Mouse (Mus musculus): ENCODE measurements around the gene Zer1. TPM values are rescaled to one million over a fixed set of nuclear protein-coding genes. Genes with fewer than 3 reads are reported as not detected.

Zer1 gene
- polyA plus RNA-seq, 1 experiment from 2014 or later, result 17.7 TPM

DNA sequence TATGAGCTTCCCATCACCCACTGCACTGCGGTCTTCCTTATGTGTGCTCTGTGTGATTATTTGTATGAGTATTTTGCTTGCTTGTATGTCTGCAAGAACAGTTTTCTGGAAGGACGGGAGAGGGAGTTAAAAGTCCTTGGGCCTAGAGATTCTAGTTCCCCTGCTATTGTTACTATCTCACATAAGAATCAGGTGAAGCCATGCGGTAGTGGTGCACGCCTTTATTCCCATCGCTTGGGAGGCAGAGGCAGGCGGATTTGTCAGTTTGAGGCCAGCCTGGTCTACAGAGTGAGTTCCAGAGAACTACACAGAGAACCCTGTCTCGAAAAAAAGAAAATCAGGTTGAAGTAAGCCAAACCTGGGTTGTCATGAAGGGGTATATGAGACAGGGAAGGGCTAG lies 51.5 kb downstream of the Zer1 start:
- peaks cover 18% of the 10 kb centered on the region for H3K4me1 ChIP-seq
- no peak overlapping the region for H3K4me2 ChIP-seq
- WGBS, result 76% methylated on average over 7 of the region's 7 CpGs
- H3K27ac ChIP-seq, result no peak overlapping the region
- no peaks in the 10 kb centered on the region for H3K27me3 ChIP-seq (replicated peaks)
- no peaks in the 10 kb centered on the region for H3K9me3 ChIP-seq
- no peak for ATAC-seq (replicated peaks)
- H3K36me3 ChIP-seq (replicated peaks), result peaks cover 29% of the 10 kb centered on the region
- no peak overlapping the region for H3K4me3 ChIP-seq
- no peak overlapping the region for H3K9ac ChIP-seq

DNA sequence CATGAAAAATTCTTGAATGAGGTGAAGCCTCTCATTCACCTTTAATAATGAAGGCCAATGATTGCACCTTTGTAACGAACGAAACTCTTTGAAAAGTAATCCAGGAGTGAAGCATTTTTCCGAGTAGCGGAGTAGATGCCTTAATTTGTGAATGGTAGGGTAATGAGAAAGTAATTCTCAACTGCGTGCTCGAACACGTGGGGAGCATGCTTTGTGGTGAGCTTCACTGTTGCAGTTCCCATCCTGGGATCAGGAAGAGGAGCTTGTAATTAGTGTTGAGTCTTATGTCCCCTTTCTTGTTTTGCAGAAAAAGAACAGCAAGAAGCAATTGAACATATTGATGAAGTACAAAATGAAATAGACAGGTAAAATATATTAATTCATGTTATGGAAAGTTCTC lies 56.4 kb downstream of the Zer1 start:
- Histone ChIP-seq H3K9me3 (no peaks in the 10 kb centered on the region), H3K27me3 (replicated peaks) (no peaks in the 10 kb centered on the region), H3K4me3 (peak overlapping the region; percentile 71), H3K4me1 (peaks cover 24% of the 10 kb centered on the region), H3K36me3 (replicated peaks) (peaks cover 29% of the 10 kb centered on the region), H3K27ac (no peak overlapping the region), H3K9ac (peak overlapping the region; percentile 96), H3K4me2 (peak overlapping the region; percentile 60)
- WGBS, result 17% methylated on average over 7 of the region's 7 CpGs
- ATAC-seq (replicated peaks), result no peak

- Histone ChIP-seq H3K27ac (peak overlapping the region; percentile 99), H3K4me3 (peak overlapping the region; percentile 71), H3K27me3 (replicated peaks) (no peaks in the 10 kb centered on the region), H3K9me3 (no peaks in the 10 kb centered on the region), H3K36me3 (replicated peaks) (peaks cover 24% of the 10 kb centered on the region), H3K4me2 (peak overlapping the region; percentile 60), H3K9ac (peak overlapping the region; percentile 96), H3K4me1 (peaks cover 31% of the 10 kb centered on the region)
- WGBS, result under 1% methylated on average over 59 of the region's 69 CpGs
- ATAC-seq (replicated peaks), result peak; percentile 40
These were observed 57.1 kb downstream of the Zer1 start for GRCm38 (mm10) chr2:30067031-30067888.

DNA sequence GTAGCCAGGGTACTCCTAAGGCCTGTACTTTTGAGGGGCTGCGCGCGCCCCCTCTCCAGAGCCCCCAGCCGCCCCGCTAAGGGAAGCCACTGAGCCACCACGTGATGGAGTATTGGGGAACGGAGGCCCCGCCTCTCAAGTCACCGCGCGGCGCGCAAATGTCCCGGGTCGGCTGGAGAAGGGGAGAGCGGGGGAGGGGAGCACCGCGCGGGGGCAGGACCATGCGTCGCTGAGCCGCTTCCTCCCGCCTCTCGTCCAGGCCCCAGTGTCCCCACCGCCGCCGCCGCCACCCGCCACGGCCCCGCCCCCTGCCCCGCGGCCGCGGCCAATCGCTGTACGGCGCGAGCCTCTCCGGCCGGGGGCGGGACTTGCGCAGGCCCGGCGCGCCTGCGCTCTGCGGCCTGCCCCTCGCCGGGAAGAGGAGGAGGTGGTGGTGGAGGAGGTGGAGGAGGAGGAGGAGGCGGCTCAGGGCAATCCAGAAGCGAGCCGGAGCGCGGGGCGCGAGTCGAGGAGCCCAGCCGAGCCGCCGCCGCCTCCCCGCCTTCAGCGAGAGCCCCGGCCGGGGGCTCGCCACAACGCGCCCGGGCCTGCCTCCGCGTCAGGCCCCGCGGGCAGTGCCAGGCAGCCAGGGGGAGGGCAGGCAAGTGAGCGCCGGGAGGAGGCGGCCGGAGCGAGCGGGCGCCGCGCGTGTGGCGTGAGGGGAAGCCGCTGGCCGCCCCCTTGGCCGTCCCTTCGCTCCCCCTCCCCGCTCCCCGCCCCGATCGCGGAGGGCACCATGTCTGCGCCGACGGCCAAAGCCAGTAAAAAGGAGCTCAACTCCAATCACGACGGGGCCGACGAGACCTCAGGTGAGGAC lies 58.1 kb downstream of the Zer1 start:
- peaks cover 22% of the 10 kb centered on the region for H3K36me3 ChIP-seq (replicated peaks)
- H3K4me3 ChIP-seq, result peak overlapping the region; percentile 71
- WGBS, result under 1% methylated on average over 46 of the region's 101 CpGs
- H3K9ac ChIP-seq, result peak overlapping the region; percentile 96
- H3K4me1 ChIP-seq, result peaks cover 38% of the 10 kb centered on the region
- peak overlapping the region; percentile 77 for H3K4me2 ChIP-seq
- H3K9me3 ChIP-seq, result no peaks in the 10 kb centered on the region
- H3K27me3 ChIP-seq (replicated peaks), result no peaks in the 10 kb centered on the region
- peak overlapping the region; percentile 99 for H3K27ac ChIP-seq
- peak; percentile 94 for ATAC-seq (replicated peaks)

GRCm38 (mm10) chr2:30064298-30064697 lies 60.1 kb downstream of the Zer1 start:
- H3K4me1 ChIP-seq, result peaks cover 38% of the 10 kb centered on the region
- no peak overlapping the region for H3K4me2 ChIP-seq
- 40% methylated on average over 3 of the region's 3 CpGs for WGBS

DNA sequence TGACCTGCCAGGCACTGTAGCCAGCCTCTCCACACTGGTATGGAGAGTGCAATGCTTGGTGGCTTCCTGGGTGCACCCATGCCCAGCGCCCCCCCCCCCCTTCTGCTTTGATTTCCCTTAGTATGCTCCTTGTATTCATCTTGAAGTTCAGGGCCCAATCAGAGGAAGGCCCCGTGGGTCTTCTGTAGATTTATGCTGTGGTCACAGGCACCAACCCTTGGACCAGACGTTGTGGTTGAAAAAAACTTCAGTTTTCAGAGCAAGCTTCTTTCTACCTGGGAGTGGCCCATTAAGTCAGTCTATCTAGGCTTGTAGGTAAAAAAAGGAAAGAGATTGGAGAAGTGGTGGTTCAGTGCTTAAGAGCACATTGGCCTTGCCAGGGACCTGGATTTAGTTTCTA lies 60.6 kb downstream of the Zer1 start:
- no peak overlapping the region for H3K9ac ChIP-seq
- H3K9me3 ChIP-seq, result no peaks in the 10 kb centered on the region
- H3K4me1 ChIP-seq, result peaks cover 38% of the 10 kb centered on the region
- H3K36me3 ChIP-seq (replicated peaks), result peaks cover 4% of the 10 kb centered on the region
- WGBS, result 11% methylated on average over 3 of the region's 3 CpGs
- no peak overlapping the region for H3K4me3 ChIP-seq
- peak overlapping the region; percentile 97; the same call in 1 of the 2 replicates for H3K4me2 ChIP-seq
- no peak for ATAC-seq (replicated peaks)
- H3K27me3 ChIP-seq (replicated peaks), result no peaks in the 10 kb centered on the region
- H3K27ac ChIP-seq, result no peak overlapping the region

More at GRCm38 (mm10) chr2:30064298-30064697, 60.1 kb downstream of the Zer1 start:
- Histone ChIP-seq H3K4me3 (no peak overlapping the region), H3K9ac (no peak overlapping the region), H3K27ac (no peak overlapping the region), H3K27me3 (replicated peaks) (no peaks in the 10 kb centered on the region), H3K36me3 (replicated peaks) (peaks cover 9% of the 10 kb centered on the region), H3K9me3 (no peaks in the 10 kb centered on the region)
- ATAC-seq (replicated peaks), result no peak

- Histone ChIP-seq H3K4me2 (peak overlapping the region; percentile 97), H3K27ac (peak overlapping the region; percentile 57)
- WGBS, result 5% methylated on average over 8 of the region's 8 CpGs
These were observed 61.1 kb downstream of the Zer1 start for GRCm38 (mm10) chr2:30063235-30063634.

DNA sequence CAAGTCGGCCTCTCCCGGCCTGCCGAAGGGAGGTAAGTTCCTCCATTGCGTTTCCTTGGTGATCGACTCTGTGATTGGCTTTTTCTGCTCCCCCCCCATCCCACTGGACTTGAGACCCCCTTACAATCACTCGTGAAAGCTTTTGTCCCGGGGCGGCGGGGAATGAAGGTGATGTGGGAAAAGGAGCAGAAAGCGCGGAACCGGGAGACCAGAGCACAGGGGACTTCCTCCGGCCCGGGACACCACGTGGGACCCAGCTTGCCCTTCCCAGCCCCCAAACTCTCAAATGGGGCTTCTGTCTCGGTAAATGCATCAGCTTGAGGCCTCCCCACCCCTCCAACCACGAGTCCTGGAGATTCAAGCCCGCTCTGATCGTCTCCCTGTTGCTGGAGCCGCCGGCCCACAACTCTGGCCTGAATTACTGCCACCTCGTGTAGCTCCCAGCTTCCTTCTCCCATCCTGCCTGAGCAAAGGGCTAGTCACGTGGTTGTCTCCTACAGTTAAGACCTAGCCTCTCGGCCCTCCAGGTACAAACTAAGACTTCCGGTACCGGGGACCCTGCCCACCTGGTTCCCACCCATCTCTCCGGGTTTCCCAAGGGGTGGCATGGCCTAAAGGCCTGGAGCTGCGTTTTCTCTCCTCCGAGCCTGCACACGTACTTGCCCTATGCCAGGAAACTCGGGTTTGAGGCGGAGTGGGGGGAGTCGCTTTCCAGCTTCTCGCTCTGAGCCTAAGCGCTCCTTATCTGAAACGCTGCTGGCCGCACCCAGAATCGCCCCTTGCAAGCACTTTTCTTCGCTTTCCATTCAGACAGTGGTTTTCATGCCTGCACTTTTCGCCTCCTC lies 61.9 kb downstream of the Zer1 start:
- peak overlapping the region; percentile 44 for H3K9ac ChIP-seq
- under 1% methylated on average over 40 of the region's 40 CpGs for WGBS
- no peaks in the 10 kb centered on the region for H3K9me3 ChIP-seq
- H3K27ac ChIP-seq, result peak overlapping the region; percentile 57
- H3K4me1 ChIP-seq, result peaks cover 27% of the 10 kb centered on the region
- H3K27me3 ChIP-seq (replicated peaks), result no peaks in the 10 kb centered on the region
- ATAC-seq (replicated peaks), result no peak; the same call in 1 of the 2 replicates
- H3K4me2 ChIP-seq, result peak overlapping the region; percentile 97
- H3K4me3 ChIP-seq, result peak overlapping the region; percentile 48
- no peaks in the 10 kb centered on the region for H3K36me3 ChIP-seq (replicated peaks)

More at GRCm38 (mm10) chr2:30063235-30063634, 61.1 kb downstream of the Zer1 start:
- H3K4me1 ChIP-seq, result peaks cover 33% of the 10 kb centered on the region
- no peak for ATAC-seq (replicated peaks)
- peak overlapping the region; percentile 44; the same call in 1 of the 2 replicates for H3K9ac ChIP-seq
- no peaks in the 10 kb centered on the region for H3K36me3 ChIP-seq (replicated peaks)
- H3K27me3 ChIP-seq (replicated peaks), result no peaks in the 10 kb centered on the region
- peak overlapping the region; percentile 48 for H3K4me3 ChIP-seq
- H3K9me3 ChIP-seq, result no peaks in the 10 kb centered on the region

GRCm38 (mm10) chr2:30061215-30062166 lies 62.9 kb downstream of the Zer1 start:
- Histone ChIP-seq H3K9ac (peak overlapping the region; percentile 44), H3K36me3 (replicated peaks) (no peaks in the 10 kb centered on the region), H3K4me2 (peak overlapping the region; percentile 97), H3K4me1 (peaks cover 27% of the 10 kb centered on the region), H3K27ac (peak overlapping the region; percentile 57), H3K4me3 (peak overlapping the region; percentile 48), H3K9me3 (no peaks in the 10 kb centered on the region), H3K27me3 (replicated peaks) (no peaks in the 10 kb centered on the region)
- WGBS, result 9% methylated on average over 34 of the region's 37 CpGs
- no peak for ATAC-seq (replicated peaks)

DNA sequence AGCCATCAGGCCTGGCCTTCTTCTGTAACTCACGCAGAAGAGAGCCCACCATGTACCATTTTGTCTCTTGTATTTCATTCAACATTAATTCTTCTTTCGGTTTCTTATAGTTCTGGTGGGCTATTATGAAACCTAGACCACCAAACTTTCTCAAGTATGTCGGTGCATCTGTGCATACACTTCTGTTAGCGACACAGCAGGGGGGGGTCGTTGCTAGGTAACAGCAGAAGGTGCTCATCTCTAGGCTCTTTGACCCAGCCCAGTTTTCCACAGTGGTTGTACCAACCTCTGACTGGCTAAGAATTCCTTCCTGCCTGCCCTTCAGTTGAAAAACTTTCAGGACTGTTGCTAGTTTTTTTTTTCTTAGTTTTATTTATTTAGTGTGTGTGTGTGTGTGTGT lies 66.0 kb downstream of the Zer1 start:
- Histone ChIP-seq H3K27me3 (replicated peaks) (no peaks in the 10 kb centered on the region; the same call in 1 of the 2 replicates), H3K9me3 (no peaks in the 10 kb centered on the region), H3K4me3 (no peak overlapping the region), H3K4me2 (no peak overlapping the region), H3K27ac (no peak overlapping the region), H3K4me1 (peaks cover 19% of the 10 kb centered on the region), H3K9ac (no peak overlapping the region), H3K36me3 (replicated peaks) (no peaks in the 10 kb centered on the region)
- WGBS, result 32% methylated on average over 5 of the region's 5 CpGs
- ATAC-seq (replicated peaks), result no peak

Measured in midbrain, embryonic 15.5 days (tissue).